Mouse (Mus musculus): ENCODE measurements around the gene Fbln2.
"Not testable (repeated sequence)": the region's sequence is repeated elsewhere in the genome, so short reads cannot be mapped to it uniquely, and the experiment has no call there.

Gene Fbln2

GRCm38 (mm10) chr6:91212155-91212554 lies at the start of gene Fbln2:
Gene Fbln2, plus strand, starts transcription at chr6:91212455.
- in situ Hi-C loops (cut with MboI; ENCODE audit: unreplicated experiment in 2 of 2), result not testable (repeated sequence)

GRCm38 (mm10) chr6:91163195-91163911 lies 48.9 kb upstream of the Fbln2 start:
- in situ Hi-C loops (cut with MboI; ENCODE audit: unreplicated experiment in 2 of 2), result no loop called here

- in situ Hi-C loops (cut with MboI; ENCODE audit: unreplicated experiment in 2 of 2), result no loop called here
These were observed 47.7 kb upstream of the Fbln2 start for GRCm38 (mm10) chr6:91164584-91164983.

- in situ Hi-C loops (cut with MboI; ENCODE audit: unreplicated experiment in 2 of 2), result loop anchor here in 1 of 2 experiments (5.0 kb wide), 1 partner anchor 117 kb away; no protein-coding TSS in a partner anchor
These were observed 47.0 kb upstream of the Fbln2 start for GRCm38 (mm10) chr6:91165210-91165609.

GRCm38 (mm10) chr6:91167828-91168227 lies 44.4 kb upstream of the Fbln2 start:
- in situ Hi-C loops (cut with MboI; ENCODE audit: unreplicated experiment in 2 of 2), result loop anchor here in 1 of 2 experiments (5.0 kb wide), 1 partner anchor 114 kb away; no protein-coding TSS in a partner anchor

GRCm38 (mm10) chr6:91169129-91169528 lies 43.1 kb upstream of the Fbln2 start:
- in situ Hi-C loops (cut with MboI; ENCODE audit: unreplicated experiment in 2 of 2), result loop anchor here in 1 of 2 experiments (5.0 kb wide), 1 partner anchor 113 kb away; no protein-coding TSS in a partner anchor

- in situ Hi-C loops (cut with MboI; ENCODE audit: unreplicated experiment in 2 of 2), result no loop called here
These were observed 40.8 kb upstream of the Fbln2 start for GRCm38 (mm10) chr6:91171396-91171895.

GRCm38 (mm10) chr6:91172381-91172780 lies 39.9 kb upstream of the Fbln2 start:
- in situ Hi-C loops (cut with MboI; ENCODE audit: unreplicated experiment in 2 of 2), result no loop called here

- in situ Hi-C loops (cut with MboI; ENCODE audit: unreplicated experiment in 2 of 2), result no loop called here
These were observed 38.9 kb upstream of the Fbln2 start for GRCm38 (mm10) chr6:91173221-91173880.

- in situ Hi-C loops (cut with MboI; ENCODE audit: unreplicated experiment in 2 of 2), result no loop called here
These were observed 38.0 kb upstream of the Fbln2 start for GRCm38 (mm10) chr6:91174211-91174610.

- in situ Hi-C loops (cut with MboI; ENCODE audit: unreplicated experiment in 2 of 2), result loop anchor here in 1 of 2 experiments (25.0 kb wide), 1 partner anchor 232 kb away; the partner anchor contains the start of gene Wnt7a
These were observed 31.5 kb upstream of the Fbln2 start for GRCm38 (mm10) chr6:91180767-91181171.

GRCm38 (mm10) chr6:91181320-91181719 lies 30.9 kb upstream of the Fbln2 start:
- in situ Hi-C loops (cut with MboI; ENCODE audit: unreplicated experiment in 2 of 2), result loop anchor here in 1 of 2 experiments (25.0 kb wide), 1 partner anchor 231 kb away; the partner anchor contains the start of gene Wnt7a

GRCm38 (mm10) chr6:91182075-91182490 lies 30.2 kb upstream of the Fbln2 start:
- in situ Hi-C loops (cut with MboI; ENCODE audit: unreplicated experiment in 2 of 2), result loop anchor here in 1 of 2 experiments (25.0 kb wide), 1 partner anchor 230 kb away; the partner anchor contains the start of gene Wnt7a

GRCm38 (mm10) chr6:91183041-91183440 lies 29.2 kb upstream of the Fbln2 start:
- in situ Hi-C loops (cut with MboI; ENCODE audit: unreplicated experiment in 2 of 2), result loop anchor here in 1 of 2 experiments (25.0 kb wide), 1 partner anchor 229 kb away; the partner anchor contains the start of gene Wnt7a

- in situ Hi-C loops (cut with MboI; ENCODE audit: unreplicated experiment in 2 of 2), result loop anchor here in 1 of 2 experiments (25.0 kb wide), 1 partner anchor 228 kb away; the partner anchor contains the start of gene Wnt7a
These were observed 28.3 kb upstream of the Fbln2 start for GRCm38 (mm10) chr6:91183980-91184379.

GRCm38 (mm10) chr6:91184776-91185175 lies 27.5 kb upstream of the Fbln2 start:
- in situ Hi-C loops (cut with MboI; ENCODE audit: unreplicated experiment in 2 of 2), result loop anchor here in 1 of 2 experiments (25.0 kb wide), 1 partner anchor 228 kb away; the partner anchor contains the start of gene Wnt7a

- in situ Hi-C loops (cut with MboI; ENCODE audit: unreplicated experiment in 2 of 2), result loop anchor here in 1 of 2 experiments (25.0 kb wide), 1 partner anchor 227 kb away; the partner anchor contains the start of gene Wnt7a
These were observed 26.8 kb upstream of the Fbln2 start for GRCm38 (mm10) chr6:91185502-91185901.

GRCm38 (mm10) chr6:91186161-91186931 lies 25.9 kb upstream of the Fbln2 start:
- in situ Hi-C loops (cut with MboI; ENCODE audit: unreplicated experiment in 2 of 2), result loop anchor here in 1 of 2 experiments (25.0 kb wide), 1 partner anchor 226 kb away; the partner anchor contains the start of gene Wnt7a

GRCm38 (mm10) chr6:91186934-91187333 lies 25.3 kb upstream of the Fbln2 start:
- in situ Hi-C loops (cut with MboI; ENCODE audit: unreplicated experiment in 2 of 2), result loop anchor here in 1 of 2 experiments (25.0 kb wide), 1 partner anchor 225 kb away; the partner anchor contains the start of gene Wnt7a

- in situ Hi-C loops (cut with MboI; ENCODE audit: unreplicated experiment in 2 of 2), result loop anchor here in 1 of 2 experiments (25.0 kb wide), 1 partner anchor 224 kb away; the partner anchor contains the start of gene Wnt7a
These were observed 24.4 kb upstream of the Fbln2 start for GRCm38 (mm10) chr6:91187871-91188270.

All from v-Abl transformed pro-B cells (cell line).